Mouse (Mus musculus) liver, postnatal 0 days (tissue): ENCODE results near the gene Clmp.

ENCODE experiments used
- CTCF ChIP-seq: sonication (generic); IDR thresholded peaks from 2 replicates; pipeline ENCODE4 v1.5.1; 2016; ENCODE audit warnings: antibody characterized with exemption, low read depth
- EP300 ChIP-seq: IDR thresholded peaks from 2 replicates; pipeline ENCODE4 v1.6.1; 2016; ENCODE audit warnings: antibody characterized with exemption, low read depth, mild to moderate bottlenecking

- TF ChIP-seq CTCF (no peak), EP300 (no peak)
These were observed 95.3 kb downstream of the Clmp start for GRCm38 (mm10) chr9:40780892-40781725.
